Mouse (Mus musculus): Measurements from ENCODE around the gene Qrfp. TPM values are rescaled to one million over a fixed set of nuclear protein-coding genes. Genes with fewer than 3 reads are reported as not detected.

The Qrfp gene
- polyA plus RNA-seq, 1 experiment: 0.17 TPM

DNA sequence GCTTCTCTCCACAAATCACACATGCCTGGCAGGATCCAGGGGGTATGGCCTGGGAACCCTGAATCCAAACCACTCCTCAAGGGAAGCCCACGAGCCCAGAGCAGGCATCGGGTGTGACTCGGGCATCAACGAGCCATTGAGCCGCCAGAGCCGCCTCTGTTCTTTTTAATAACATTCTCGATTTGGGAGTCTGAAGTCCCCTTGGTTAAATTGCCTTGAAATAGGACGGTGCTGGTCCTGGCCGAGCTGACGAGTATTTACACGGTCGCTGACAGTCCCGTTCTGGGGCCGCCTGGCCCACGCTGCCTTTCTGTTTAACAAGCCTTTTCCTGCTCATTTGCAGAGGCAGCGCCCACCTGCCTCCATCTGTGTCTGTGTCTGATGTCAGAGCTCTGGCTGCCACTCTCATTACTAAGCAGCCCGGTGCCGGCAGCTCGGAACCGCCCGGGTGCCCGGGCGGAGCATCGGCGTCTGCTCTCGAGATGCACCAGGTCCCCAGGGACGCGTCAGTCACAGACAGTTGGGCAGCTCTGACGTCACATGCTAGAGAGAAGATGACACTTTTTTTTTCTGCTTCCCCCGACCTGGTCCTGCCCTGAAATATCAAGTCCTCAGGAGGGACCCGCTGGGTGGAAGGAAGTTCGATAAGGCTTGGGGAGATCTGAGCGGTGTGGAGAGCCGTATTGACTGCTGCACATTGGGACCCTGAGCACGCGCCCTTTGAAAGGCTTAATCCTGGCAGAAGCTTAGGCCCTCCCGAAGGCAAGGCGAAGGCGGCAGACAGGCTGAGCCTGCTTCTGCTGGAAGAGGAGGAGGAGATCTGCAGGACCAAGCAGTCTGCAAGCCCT, 12.4 kb upstream of the Qrfp start:
- Histone ChIP-seq H3K9me3 (no peaks in the 10 kb centered on the region), H3K4me3 (replicated peaks) (no peak overlapping the region), H3K36me3 (replicated peaks; ENCODE audit: low read length) (no peaks in the 10 kb centered on the region), H3K4me1 (peaks cover 24% of the 10 kb centered on the region), H3K27me3 (replicated peaks) (peaks cover 93% of the 10 kb centered on the region)
- TF ChIP-seq FLI1 (IDR thresholded peaks at IDR 0.05; ENCODE audit: low read length): no peak
- TF ChIP-seq GATA1 (IDR thresholded peaks at IDR 0.05; ENCODE audit: borderline replicate concordance, low read length): no peak

DNA sequence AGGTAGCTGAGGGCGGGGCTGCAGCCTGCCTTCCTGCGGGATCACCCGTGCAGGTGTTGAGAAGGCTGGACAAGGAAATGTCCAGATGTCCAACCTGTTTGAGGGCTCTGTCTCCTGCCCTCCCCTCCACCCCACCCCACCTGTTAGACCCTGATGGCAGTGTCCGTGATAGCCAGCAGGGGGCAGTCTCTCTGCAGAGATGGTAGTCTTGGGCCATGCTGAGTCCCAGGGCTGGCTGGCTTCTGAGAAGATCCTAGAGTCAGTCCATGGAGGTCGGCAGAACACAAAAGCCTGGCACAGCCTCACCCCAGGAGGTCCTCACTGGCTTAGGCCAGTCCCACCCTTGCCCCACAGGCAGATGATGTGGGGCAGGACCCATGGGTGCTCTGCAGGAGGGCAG, 5.0 kb upstream of the Qrfp start:
- Histone ChIP-seq H3K9me3 (no peaks in the 10 kb centered on the region), H3K4me1 (peaks cover 14% of the 10 kb centered on the region), H3K4me3 (replicated peaks) (no peak overlapping the region), H3K27me3 (replicated peaks) (peaks cover 94% of the 10 kb centered on the region), H3K36me3 (replicated peaks; ENCODE audit: low read length) (no peaks in the 10 kb centered on the region)
- TF ChIP-seq GATA1 (IDR thresholded peaks at IDR 0.05; ENCODE audit: borderline replicate concordance, low read length): no peak
- TF ChIP-seq FLI1 (IDR thresholded peaks at IDR 0.05; ENCODE audit: low read length): no peak

DNA sequence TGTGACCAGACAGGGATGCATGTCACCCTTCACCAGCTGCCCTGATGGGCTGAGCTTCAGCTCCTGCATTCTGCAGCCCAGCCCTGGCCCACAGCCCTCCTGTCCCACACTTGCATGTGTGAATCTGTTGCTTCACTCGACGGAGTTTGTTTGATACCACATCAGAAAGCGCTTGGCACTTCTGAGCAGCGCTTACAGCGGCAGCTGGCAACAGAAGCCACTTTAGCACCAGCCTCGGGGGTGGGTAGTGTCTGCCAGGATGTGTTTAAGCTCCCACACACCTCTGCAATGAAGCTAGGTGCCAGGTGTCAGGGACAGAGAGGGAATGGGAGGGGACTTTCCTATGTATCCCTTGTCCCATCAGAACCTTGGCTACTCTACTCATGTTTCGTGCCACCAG, 4.3 kb upstream of the Qrfp start:
- no peak for TF ChIP-seq FLI1 (IDR thresholded peaks at IDR 0.05; ENCODE audit: low read length)
- TF ChIP-seq GATA1 (IDR thresholded peaks at IDR 0.05; ENCODE audit: borderline replicate concordance, low read length): no peak
- Histone ChIP-seq H3K4me3 (replicated peaks) (no peak overlapping the region), H3K9me3 (no peaks in the 10 kb centered on the region), H3K27me3 (replicated peaks) (peaks cover 93% of the 10 kb centered on the region), H3K36me3 (replicated peaks; ENCODE audit: low read length) (no peaks in the 10 kb centered on the region), H3K4me1 (peaks cover 21% of the 10 kb centered on the region)

DNA sequence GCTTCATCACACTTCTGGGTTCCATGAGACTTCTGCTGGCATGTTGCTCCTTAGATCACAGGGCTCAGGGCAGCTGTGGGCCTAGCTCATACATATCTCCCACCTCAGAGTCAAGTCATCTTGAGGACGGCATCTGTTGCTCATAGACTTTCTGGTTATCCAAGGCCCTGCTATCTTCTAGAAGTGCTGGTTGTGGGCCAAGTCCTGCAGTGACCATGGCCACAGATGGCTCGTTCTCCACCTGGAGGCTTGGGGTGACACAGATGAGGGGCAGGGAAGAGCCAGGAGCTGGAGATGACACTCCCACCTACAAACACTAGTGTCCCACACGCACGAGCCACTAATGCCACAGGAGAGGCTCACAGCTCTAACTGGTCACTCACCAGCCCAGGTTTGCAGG, 3.3 kb upstream of the Qrfp start:
- H3K4me1 ChIP-seq: peaks cover 32% of the 10 kb centered on the region
- H3K36me3 ChIP-seq (replicated peaks; ENCODE audit: low read length): peaks cover under 1% of the 10 kb centered on the region
- peaks cover 91% of the 10 kb centered on the region for H3K27me3 ChIP-seq (replicated peaks)
- TF ChIP-seq GATA1 (IDR thresholded peaks at IDR 0.05; ENCODE audit: borderline replicate concordance, low read length) (no peak), FLI1 (IDR thresholded peaks at IDR 0.05; ENCODE audit: low read length) (no peak)
- H3K4me3 ChIP-seq (replicated peaks): no peak overlapping the region
- no peaks in the 10 kb centered on the region for H3K9me3 ChIP-seq

- TF ChIP-seq GATA1 (IDR thresholded peaks at IDR 0.05; ENCODE audit: borderline replicate concordance, low read length) (no peak), FLI1 (IDR thresholded peaks at IDR 0.05; ENCODE audit: low read length) (no peak)
- Histone ChIP-seq H3K4me1 (peaks cover 44% of the 10 kb centered on the region), H3K4me3 (replicated peaks) (no peak overlapping the region)
These were observed 942 bp upstream of the Qrfp start for GRCm38 (mm10) chr2:31811086-31811958.

GRCm38 (mm10) chr2:31809358-31809740, 1.0 kb downstream of the Qrfp start:
- TF ChIP-seq GATA1 (IDR thresholded peaks at IDR 0.05; ENCODE audit: borderline replicate concordance, low read length) (no peak), FLI1 (IDR thresholded peaks at IDR 0.05; ENCODE audit: low read length) (no peak)
- Histone ChIP-seq H3K4me3 (replicated peaks) (peak overlapping the region; percentile 23), H3K9me3 (no peaks in the 10 kb centered on the region), H3K27me3 (replicated peaks) (peaks cover 61% of the 10 kb centered on the region), H3K4me1 (peaks cover 46% of the 10 kb centered on the region), H3K36me3 (replicated peaks; ENCODE audit: low read length) (peaks cover 34% of the 10 kb centered on the region)

More at GRCm38 (mm10) chr2:31811086-31811958, 942 bp upstream of the Qrfp start:
- H3K27me3 ChIP-seq (replicated peaks): peaks cover 78% of the 10 kb centered on the region
- no peaks in the 10 kb centered on the region for H3K9me3 ChIP-seq
- peaks cover 19% of the 10 kb centered on the region for H3K36me3 ChIP-seq (replicated peaks; ENCODE audit: low read length)

- Histone ChIP-seq H3K9me3 (no peaks in the 10 kb centered on the region), H3K4me1 (peaks cover 47% of the 10 kb centered on the region)
These were observed 1.7 kb downstream of the Qrfp start for GRCm38 (mm10) chr2:31808410-31809357.

GRCm38 (mm10) chr2:31806639-31807382, 3.6 kb downstream of the Qrfp start:
- Histone ChIP-seq H3K36me3 (replicated peaks; ENCODE audit: low read length) (peaks cover 60% of the 10 kb centered on the region), H3K4me1 (peaks cover 47% of the 10 kb centered on the region), H3K27me3 (replicated peaks) (peaks cover 36% of the 10 kb centered on the region), H3K4me3 (replicated peaks) (peak overlapping the region; percentile 42), H3K9me3 (no peaks in the 10 kb centered on the region)
- TF ChIP-seq GATA1 (IDR thresholded peaks at IDR 0.05; ENCODE audit: borderline replicate concordance, low read length) (no peak), FLI1 (IDR thresholded peaks at IDR 0.05; ENCODE audit: low read length) (no peak)

More at GRCm38 (mm10) chr2:31808410-31809357, 1.7 kb downstream of the Qrfp start:
- Histone ChIP-seq H3K27me3 (replicated peaks) (peaks cover 54% of the 10 kb centered on the region), H3K36me3 (replicated peaks; ENCODE audit: low read length) (peaks cover 41% of the 10 kb centered on the region), H3K4me3 (replicated peaks) (no peak overlapping the region)
- TF ChIP-seq FLI1 (IDR thresholded peaks at IDR 0.05; ENCODE audit: low read length): no peak
- TF ChIP-seq GATA1 (IDR thresholded peaks at IDR 0.05; ENCODE audit: borderline replicate concordance, low read length): no peak
